9 mouse cellular contexts compared by ENCODE assay signal in genomic region chr4:31419240-31419639, GRCm38 (mm10).
DNase-seq lines count a peak whose midpoint lies in the region; ATAC-seq and TF ChIP-seq lines count a peak whose summit lies in the region.
"Had no signal": no experiment of that assay in that cellular context is flagged by ENCODE, and none has a peak within 500 bp of the region (broad histone marks: within the 10 kb centered on the region; RNA-seq: fewer than 3 reads in every experiment).

No protein-coding gene starts in this region.

- H3K36me3 ChIP-seq in forebrain, embryonic 14.5 days (ENCODE audit: control insufficient read depth, insufficient read depth, low read length), result no peaks in the 10 kb centered on the region
- no peaks in the 10 kb centered on the region for H3K36me3 ChIP-seq in hindbrain, embryonic 14.5 days (replicated peaks; ENCODE audit: control insufficient read depth, insufficient read depth)
- no peaks in the 10 kb centered on the region for H3K36me3 ChIP-seq in midbrain, embryonic 13.5 days
- H3K36me3 ChIP-seq in testis, adult 2 months (ENCODE audit: control insufficient read depth, insufficient read depth, low read length), result no peaks in the 10 kb centered on the region
- H3K36me3 ChIP-seq: liver, embryonic 15.5 days had no signal

- no peaks in the 10 kb centered on the region for H3K27me3 ChIP-seq in forebrain, embryonic 14.5 days (replicated peaks; ENCODE audit: control insufficient read depth, insufficient read depth, low read length)
- H3K27me3 ChIP-seq in hindbrain, embryonic 14.5 days (ENCODE audit: control insufficient read depth, insufficient read depth, low read length), result no peaks in the 10 kb centered on the region
- no peaks in the 10 kb centered on the region for H3K27me3 ChIP-seq in midbrain, embryonic 13.5 days
- H3K27me3 ChIP-seq in testis, adult 2 months (ENCODE audit: control insufficient read depth, insufficient read depth, low read length), result no peaks in the 10 kb centered on the region
- H3K27me3 ChIP-seq: liver, embryonic 15.5 days had no signal

- no peak overlapping the region for H3K9ac ChIP-seq in forebrain, embryonic 14.5 days (ENCODE audit: low read length)
- peak overlapping the region; percentile 14; the same call in 1 of the 2 replicates for H3K9ac ChIP-seq in hindbrain, embryonic 14.5 days
- H3K9ac ChIP-seq in midbrain, embryonic 13.5 days (replicated peaks), result no peak overlapping the region
- H3K9ac ChIP-seq: liver, embryonic 15.5 days had no signal

- H3K4me2 ChIP-seq in forebrain, embryonic 14.5 days (ENCODE audit: low read length), result no peak overlapping the region
- no peak overlapping the region for H3K4me2 ChIP-seq in hindbrain, embryonic 14.5 days (replicated peaks)
- H3K4me2 ChIP-seq in midbrain, embryonic 13.5 days (replicated peaks), result no peak overlapping the region
- H3K4me2 ChIP-seq: liver, embryonic 15.5 days had no signal

- H3K9me3 ChIP-seq in forebrain, embryonic 14.5 days (replicated peaks; ENCODE audit: control insufficient read depth, low read length), result no peaks in the 10 kb centered on the region; the same call in 1 of the 2 replicates
- no peaks in the 10 kb centered on the region for H3K9me3 ChIP-seq in hindbrain, embryonic 14.5 days (ENCODE audit: control insufficient read depth, low read length)
- no peaks in the 10 kb centered on the region for H3K9me3 ChIP-seq in midbrain, embryonic 13.5 days
- H3K9me3 ChIP-seq: liver, embryonic 15.5 days had no signal

- H3K4me3 ChIP-seq in forebrain, embryonic 14.5 days (ENCODE audit: low read depth, low read length), result no peak overlapping the region
- no peak overlapping the region for H3K4me3 ChIP-seq in hindbrain, embryonic 14.5 days (replicated peaks; ENCODE audit: low read length)
- H3K4me3 ChIP-seq in midbrain, embryonic 13.5 days (replicated peaks), result no peak overlapping the region
- no peak overlapping the region for H3K4me3 ChIP-seq in testis, adult 2 months (ENCODE audit: control insufficient read depth, low read depth, low read length)
- H3K4me3 ChIP-seq: liver, embryonic 15.5 days had no signal

- peak; percentile 30; the same call in 1 of the 2 replicates for TF ChIP-seq CTCF in testis, adult 2 months (IDR thresholded peaks at IDR 0.05; ENCODE audit: control insufficient read depth, insufficient read depth, insufficient replicate concordance, low read depth, low read length)

- ATAC-seq in CD4-positive, CD25-positive, alpha-beta regulatory T cell, adult 4 months, result no peak
- ATAC-seq in forebrain, embryonic 14.5 days, result peak; percentile 66
- peak; percentile 40; the same call in 1 of the 2 replicates for ATAC-seq in hindbrain, embryonic 14.5 days (ENCODE audit: low FRiP score)
- peak; percentile 71 for ATAC-seq in midbrain, embryonic 13.5 days

- H3K4me1 ChIP-seq in forebrain, embryonic 14.5 days (ENCODE audit: control insufficient read depth, insufficient read depth, low read length), result no peaks in the 10 kb centered on the region
- H3K4me1 ChIP-seq in hindbrain, embryonic 14.5 days (replicated peaks; ENCODE audit: control insufficient read depth, insufficient read depth, low read length), result peaks cover 7% of the 10 kb centered on the region; the same call in 1 of the 2 replicates
- H3K4me1 ChIP-seq in midbrain, embryonic 13.5 days (replicated peaks), result 0 out of 2 replicates have a peak, but pooled peaks cover 3% of the 10 kb centered on the region
- peaks cover 2% of the 10 kb centered on the region; the same call in 1 of the 2 replicates for H3K4me1 ChIP-seq in testis, adult 2 months (ENCODE audit: control insufficient read depth, insufficient read depth, low read length)
- H3K4me1 ChIP-seq: liver, embryonic 15.5 days had no signal

- 10% methylated on average over 6 of the region's 6 CpGs for WGBS in forebrain, embryonic 14.5 days
- 11% methylated on average over 6 of the region's 6 CpGs for WGBS in hindbrain, embryonic 14.5 days
- WGBS in midbrain, embryonic 13.5 days, result 11% methylated on average over 6 of the region's 6 CpGs

- no peak overlapping the region for H3K27ac ChIP-seq in forebrain, embryonic 14.5 days (ENCODE audit: low read depth, low read length)
- peak overlapping the region; percentile 64; the same call in 1 of the 2 replicates for H3K27ac ChIP-seq in hindbrain, embryonic 14.5 days
- 0 out of 2 replicates have a peak overlapping the region, but pooled peaks have one; percentile 35 for H3K27ac ChIP-seq in midbrain, embryonic 13.5 days
- H3K27ac ChIP-seq in testis, adult 2 months (ENCODE audit: control insufficient read depth, insufficient read depth, low read depth, low read length), result no peak overlapping the region
- H3K27ac ChIP-seq: liver, embryonic 15.5 days had no signal

- DNase-seq in CD4-positive, CD25-positive, alpha-beta regulatory T cell, adult 2 months (ENCODE audit: low read depth, low spot score), result peak; percentile 15
- DNase-seq in c-Kit-positive CD71-negative TER-119-negative erythroid progenitor cells, embryonic 14.5 days (ENCODE audit: low read depth), result peak; percentile 32
- peak; percentile 88 for DNase-seq in forebrain, embryonic 14.5 days (ENCODE audit: low spot score)
- peak; percentile 89 for DNase-seq in hindbrain, embryonic 14.5 days (ENCODE audit: low spot score)
- DNase-seq in left cerebral cortex, adult 18-20 months (ENCODE audit: low spot score in 2 of 2), result peak; percentile 48 to 68

- no peak for TF ChIP-seq POLR2A in testis, adult 2 months (IDR thresholded peaks at IDR 0.05; ENCODE audit: control insufficient read depth, low read depth, low read length)

Comparison
In these comparisons a context has a peak if more than half of its experiments do, and no peak if none do; other contexts are left out.
1. DNase-seq: peak in every context shown above with its lines; median percentile 89 in hindbrain, embryonic 14.5 days; 88 in forebrain, embryonic 14.5 days; 58 in left cerebral cortex, adult 18-20 months; 32 in c-Kit-positive CD71-negative TER-119-negative erythroid progenitor cells, embryonic 14.5 days; 15 in CD4-positive, CD25-positive, alpha-beta regulatory T cell, adult 2 months.
2. H3K27ac ChIP-seq: peak in hindbrain, embryonic 14.5 days (single experiment) and midbrain, embryonic 13.5 days (single experiment); none in forebrain, embryonic 14.5 days (single experiment) and testis, adult 2 months (single experiment).